Mouse (Mus musculus) cerebellum, adult 2 months (tissue): Measurements from ENCODE around the gene Tfap2d.

Experiments used
- CTCF ChIP-seq: fragments of 200-500 bp; IDR thresholded peaks from 2 replicates; pipeline ENCODE4 v1.5.1; 2011; ENCODE audit warnings: low read depth, mild to moderate bottlenecking, control low read depth, low read length, moderate library complexity, borderline replicate concordance; ENCODE audit not compliant: insufficient read depth
- POLR2A ChIP-seq: fragments of 200-500 bp; IDR thresholded peaks from 2 replicates; pipeline ENCODE4 v1.6.1; 2011; ENCODE audit warnings: low read length, control low read depth, borderline replicate concordance; ENCODE audit not compliant: insufficient read depth

DNA sequence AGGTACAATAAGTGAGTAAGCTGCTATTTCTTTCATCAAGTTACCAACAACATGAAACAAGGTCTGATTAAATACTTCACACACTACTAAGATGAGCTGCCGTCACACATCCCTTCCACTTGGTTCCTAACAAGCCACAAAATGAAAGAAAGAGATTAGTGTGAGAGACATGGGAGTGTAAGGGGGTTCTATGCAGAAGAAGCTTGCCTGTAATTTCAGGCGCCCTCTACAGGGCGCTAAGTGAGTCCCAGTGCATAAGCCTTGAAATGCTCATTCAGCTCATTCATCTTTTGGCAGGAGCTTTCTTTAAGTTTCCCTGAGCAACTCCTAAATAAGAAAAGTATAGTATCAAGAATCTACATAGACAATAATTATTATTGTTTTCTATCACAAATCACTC lies 46.5 kb upstream of the Tfap2d start:
- TF ChIP-seq CTCF (peak; percentile 37; the same call in 1 of the 2 replicates), POLR2A (no peak)
